Mouse (Mus musculus): ENCODE data around the gene Sik1.
A peak's percentile ranks its signal among the peaks of the same experiment; 100 is the strongest.
"Not testable (repeated sequence)": the region's sequence is repeated elsewhere in the genome, so short reads cannot be mapped to it uniquely, and the experiment has no call there.

Gene Sik1

GRCm38 (mm10) chr17:31855597-31856518, at the start of gene Sik1:
Gene Sik1 (minus strand): TSS chr17:31855804.
- peak; percentile 97 to 99 for DNase-seq

- peak in 1 of 2 experiments; percentile 2 for DNase-seq
Observed at GRCm38 (mm10) chr17:31905201-31905790, 49.7 kb upstream of the Sik1 start.

GRCm38 (mm10) chr17:31904036-31904435, 48.4 kb upstream of the Sik1 start:
- peak in 1 of 2 experiments; percentile 2 for DNase-seq

GRCm38 (mm10) chr17:31902630-31903198, 47.1 kb upstream of the Sik1 start:
- no peak for DNase-seq

GRCm38 (mm10) chr17:31901461-31902204, 46.0 kb upstream of the Sik1 start:
- DNase-seq, result peak in 1 of 2 experiments; percentile 1

GRCm38 (mm10) chr17:31898941-31899340, 43.3 kb upstream of the Sik1 start:
- no peak for DNase-seq

GRCm38 (mm10) chr17:31897186-31897793, 41.7 kb upstream of the Sik1 start:
- DNase-seq, result peak in 1 of 2 experiments; percentile 2

GRCm38 (mm10) chr17:31896751-31897150, 41.1 kb upstream of the Sik1 start:
- DNase-seq, result peak in 1 of 2 experiments; percentile 0

- DNase-seq, result peak in 1 of 2 experiments; percentile 2
Observed at GRCm38 (mm10) chr17:31896311-31896710, 40.7 kb upstream of the Sik1 start.

GRCm38 (mm10) chr17:31893371-31894060, 37.9 kb upstream of the Sik1 start:
- peak in 1 of 2 experiments; percentile 2 for DNase-seq

- peak in 1 of 2 experiments; percentile 9 for DNase-seq
Observed at GRCm38 (mm10) chr17:31892750-31893149, 37.1 kb upstream of the Sik1 start.

- DNase-seq, result peak in 1 of 2 experiments; percentile 1
Observed at GRCm38 (mm10) chr17:31891858-31892257, 36.3 kb upstream of the Sik1 start.

GRCm38 (mm10) chr17:31890311-31890951, 34.8 kb upstream of the Sik1 start:
- DNase-seq, result peak in 1 of 2 experiments; percentile 1

GRCm38 (mm10) chr17:31889446-31890201, 34.0 kb upstream of the Sik1 start:
- peak in 1 of 2 experiments; percentile 11 for DNase-seq

GRCm38 (mm10) chr17:31888540-31888939, 32.9 kb upstream of the Sik1 start:
- peak in 1 of 2 experiments; percentile 3 for DNase-seq

- not testable (repeated sequence) for DNase-seq
Observed at GRCm38 (mm10) chr17:31884676-31885075, 29.1 kb upstream of the Sik1 start.

GRCm38 (mm10) chr17:31879406-31879805, 23.8 kb upstream of the Sik1 start:
- peak in 1 of 2 experiments; percentile 3 for DNase-seq

- peak in 1 of 2 experiments; percentile 3 for DNase-seq
Observed at GRCm38 (mm10) chr17:31877650-31878141, 22.1 kb upstream of the Sik1 start.

GRCm38 (mm10) chr17:31877181-31877581, 21.6 kb upstream of the Sik1 start:
- no peak for DNase-seq

- DNase-seq, result peak in 1 of 2 experiments; percentile 1
Observed at GRCm38 (mm10) chr17:31876775-31877174, 21.2 kb upstream of the Sik1 start.
